Comparison of ENCODE assay signal across 8 mouse cellular contexts in genomic region chr2:177498067-177498466, GRCm38 (mm10). TPM values are rescaled to one million over a fixed set of nuclear protein-coding genes. Genes with fewer than 3 reads are reported as not detected.
DNase-seq lines count a peak whose midpoint lies in the region; ATAC-seq and TF ChIP-seq lines count a peak whose summit lies in the region.
"Not testable (repeated sequence)": the region's sequence is repeated elsewhere in the genome, so short reads cannot be mapped to it uniquely, and the experiment has no call there.

Gene Gm14403 (plus strand): TSS chr2:177498215.

- in situ Hi-C loops in CH12.LX (cut with MboI; ENCODE audit: low pct_ligation_motif_present, low pct_unique_long_range_greater_than_20kb, low sequenced_read_pairs): not testable (repeated sequence)

- TF ChIP-seq EP300 in CH12.LX (IDR thresholded peaks at IDR 0.05; ENCODE audit: low read length); lung, postnatal 0 days (IDR thresholded peaks at IDR 0.05): not testable (repeated sequence)

- H3K4me1 ChIP-seq in CH12.LX (ENCODE audit: control insufficient read depth in 1 of 2, insufficient read depth in 2 of 2); brown adipose tissue, adult 24 weeks (ENCODE audit: control insufficient read depth, insufficient read depth, insufficient read length, low read length); heart, embryonic 13.5 days; kidney, adult 2 months (ENCODE audit: control insufficient read depth, insufficient read depth, low read length); lung, postnatal 0 days (ENCODE audit: insufficient read depth, low read depth, low read length): not testable (repeated sequence)

- H3K9me3 ChIP-seq in CH12.LX (replicated peaks; ENCODE audit: low read length); heart, embryonic 13.5 days; lung, postnatal 0 days (ENCODE audit: low read length): not testable (repeated sequence)

- not testable (repeated sequence) for H3K36me3 ChIP-seq in CH12.LX (replicated peaks in 1 of 2; ENCODE audit: control insufficient read depth in 1 of 2, insufficient read depth in 1 of 2, low read length in 1 of 2); heart, embryonic 13.5 days; kidney, adult 2 months (ENCODE audit: control insufficient read depth, insufficient read depth, low read length); lung, postnatal 0 days (ENCODE audit: insufficient read depth, low read length)

- dilution Hi-C loops in CH12.LX (cut with MboI; ENCODE audit: extremely low pct_ligation_motif_present, extremely low pct_unique_long_range_greater_than_20kb, low sequenced_read_pairs): not testable (repeated sequence)

- TF ChIP-seq CTCF in CH12.LX (conservative IDR thresholded peaks at IDR 0.05 in 1 of 2, IDR thresholded peaks at IDR 0.05 in 1 of 2; ENCODE audit: low read depth in 2 of 2, low read length in 2 of 2); kidney, adult 2 months (conservative IDR thresholded peaks at IDR 0.05; ENCODE audit: insufficient read depth, insufficient read length, low read depth, low read length); lung, postnatal 0 days (IDR thresholded peaks at IDR 0.05): not testable (repeated sequence)

- not testable (repeated sequence) for H3K79me2 ChIP-seq in CH12.LX (replicated peaks; ENCODE audit: control insufficient read depth, extremely low read depth, insufficient read depth, poor library complexity, severe bottlenecking)

- H3K27ac ChIP-seq in CH12.LX (ENCODE audit: insufficient read depth, low read depth); heart, embryonic 13.5 days (replicated peaks); kidney, adult 2 months (ENCODE audit: insufficient read depth, low read depth, low read length); lung, postnatal 0 days (ENCODE audit: low read length): not testable (repeated sequence)
- peak within 1 kb of the TSS; percentile 65 for H3K27ac ChIP-seq in brown adipose tissue, adult 24 weeks (replicated peaks; ENCODE audit: low read depth, low read length)

- H3K4me3 ChIP-seq in CH12.LX (replicated peaks in 1 of 3; ENCODE audit: low read depth in 2 of 3, low read length in 2 of 3, poor library complexity in 1 of 3): peak within 1 kb of the TSS; percentile 56 to 68 (median 64)
- peak within 1 kb of the TSS; percentile 75 for H3K4me3 ChIP-seq in brown adipose tissue, adult 24 weeks (ENCODE audit: insufficient read depth, low read depth, low read length)
- H3K4me3 ChIP-seq in heart, embryonic 13.5 days: peak within 1 kb of the TSS; percentile 58
- H3K4me3 ChIP-seq in kidney, adult 2 months (ENCODE audit: insufficient read depth, low read depth, low read length): peak within 1 kb of the TSS; percentile 65
- H3K4me3 ChIP-seq in lung, postnatal 0 days (ENCODE audit: low read depth, low read length): peak within 1 kb of the TSS; percentile 29; the same call in 1 of the 2 replicates

- TF ChIP-seq POLR2A in CH12.LX (IDR thresholded peaks at IDR 0.05; ENCODE audit: low read depth, low read length): peak; percentile 39; the same call in 1 of the 2 replicates
- not testable (repeated sequence) for TF ChIP-seq POLR2A in kidney, adult 2 months (IDR thresholded peaks at IDR 0.05; ENCODE audit: low read depth, low read length)

- not testable (repeated sequence) for ATAC-seq in heart, embryonic 13.5 days (ENCODE audit: extremely low read depth, insufficient number of reproducible peaks, low FRiP score, low TSS enrichment); lung, postnatal 0 days

- peak within 1 kb of the TSS; percentile 6; the same call in 1 of the 2 replicates for H3K9ac ChIP-seq in CH12.LX (ENCODE audit: insufficient read depth, low read depth)
- peak within 1 kb of the TSS; percentile 74 for H3K9ac ChIP-seq in heart, embryonic 13.5 days
- H3K9ac ChIP-seq in lung, postnatal 0 days (replicated peaks; ENCODE audit: low read depth): not testable (repeated sequence)

- DNase-seq in CH12.LX (ENCODE audit: extremely low read depth): peak; percentile 54
- DNase-seq in fibroblast of lung, adult 2 months (ENCODE audit: low read depth): peak; percentile 13
- peak; percentile 74 for DNase-seq in kidney, adult 2 months
- DNase-seq in left cerebral cortex, adult 8-10 months (ENCODE audit: low spot score in 2 of 2): not testable (repeated sequence)
- DNase-seq in lung, postnatal 0 days (ENCODE audit: low spot score): peak; percentile 61
- peak; percentile 61 for DNase-seq in retina, embryonic 14.5 days (ENCODE audit: low spot score)

- 4% methylated on average over 7 of the region's 7 CpGs for WGBS in heart, embryonic 13.5 days
- WGBS in kidney, adult 2 months: 13% methylated on average over 7 of the region's 7 CpGs
- WGBS in lung, postnatal 0 days: 11% methylated on average over 7 of the region's 7 CpGs

- not testable (repeated sequence) for H3K27me3 ChIP-seq in CH12.LX (replicated peaks); heart, embryonic 13.5 days (replicated peaks); kidney, adult 2 months (replicated peaks; ENCODE audit: control insufficient read depth, insufficient read depth, low read length); lung, postnatal 0 days (replicated peaks; ENCODE audit: insufficient read depth, low read length)

- H3K4me2 ChIP-seq in CH12.LX (ENCODE audit: insufficient read depth, low read depth, poor library complexity, severe bottlenecking): peak within 1 kb of the TSS; percentile 44
- H3K4me2 ChIP-seq in heart, embryonic 13.5 days: peak within 1 kb of the TSS; percentile 64
- peak within 1 kb of the TSS; percentile 49 for H3K4me2 ChIP-seq in lung, postnatal 0 days (replicated peaks; ENCODE audit: low read depth, low read length)

- not testable (repeated sequence) for TF ChIP-seq RAD21 in CH12.LX (IDR thresholded peaks at IDR 0.05; ENCODE audit: low read depth, low read length)

TF ChIP-seq in CH12.LX, 34 proteins besides CTCF, POLR2A, EP300 and RAD21:
- TF ChIP-seq CHD2 (IDR thresholded peaks at IDR 0.05; ENCODE audit: low read length): peak; percentile 31; the same call in 1 of the 2 replicates

RNA-seq across cellular contexts. Expression of gene Gm14403, which starts in this region (rescaled TPM):
- total RNA-seq in CH12.LX (2012; rRNA removed) (10.5 and 15.5 TPM in 2 replicates), CH12.LX (2014; rRNA removed) (19.9 and 21.3 TPM in 2 replicates)
- polyA plus RNA-seq in CH12.LX (2012; ENCODE audit: insufficient read length, low read depth): 5.1 and 7.5 TPM in 2 replicates
- 17.9 and 41.5 TPM in 2 replicates for polyA plus RNA-seq in brown adipose tissue, adult 24 weeks (2012; ENCODE audit: insufficient read depth, insufficient read length, missing spikeins)
- polyA plus RNA-seq in heart, embryonic 13.5 days (2015; fragmentation: Nextera tagmentation; extraction: Ambion mirVana): 5.3 and 6.6 TPM in 2 replicates
- 2.7 and 3.1 TPM in 2 replicates for polyA plus RNA-seq in kidney, adult 2 months (2012; rRNA removed)
- 10 to 100 TPM; 31.5 to 49.3 (median 44.4) TPM for total RNA-seq in left cerebral cortex, adult 8-10 months (2022)
- polyA plus RNA-seq in lung, postnatal 0 days (2015; fragmentation: Nextera tagmentation; extraction: Ambion mirVana): 7.6 and 8.2 TPM in 2 replicates
